Mouse (Mus musculus) layer of hippocampus, postnatal 10 days (tissue): Measurements from ENCODE around the gene Lrmp. TPM values are rescaled to one million over a fixed set of nuclear protein-coding genes. Genes with fewer than 3 reads are reported as not detected.
"Not testable (repeated sequence)": the region's sequence is repeated elsewhere in the genome, so short reads cannot be mapped to it uniquely, and the experiment has no call there.

Experiments
- DNase-seq, 2 experiments: peaks; one replicate each; pipeline ENCODE4 v3.0.0; 2021; ENCODE audit warnings: low spot score in 2 of 2
- long read RNA-seq: library from polyadenylated mRNA; stranded (forward); transcript quantifications from one replicate; pipeline ENCODE4 v2.0.0, GENCODE M21; 2023
- total RNA-seq, 2 experiments: library from RNA; stranded (reverse); gene quantifications; 2 replicates each; pipeline ENCODE4 v1.2.3; 2021

Lrmp gene
- 1 to 10 TPM; 1.8 to 2.6 TPM for total RNA-seq
- long read RNA-seq, result 0 reads

DNA sequence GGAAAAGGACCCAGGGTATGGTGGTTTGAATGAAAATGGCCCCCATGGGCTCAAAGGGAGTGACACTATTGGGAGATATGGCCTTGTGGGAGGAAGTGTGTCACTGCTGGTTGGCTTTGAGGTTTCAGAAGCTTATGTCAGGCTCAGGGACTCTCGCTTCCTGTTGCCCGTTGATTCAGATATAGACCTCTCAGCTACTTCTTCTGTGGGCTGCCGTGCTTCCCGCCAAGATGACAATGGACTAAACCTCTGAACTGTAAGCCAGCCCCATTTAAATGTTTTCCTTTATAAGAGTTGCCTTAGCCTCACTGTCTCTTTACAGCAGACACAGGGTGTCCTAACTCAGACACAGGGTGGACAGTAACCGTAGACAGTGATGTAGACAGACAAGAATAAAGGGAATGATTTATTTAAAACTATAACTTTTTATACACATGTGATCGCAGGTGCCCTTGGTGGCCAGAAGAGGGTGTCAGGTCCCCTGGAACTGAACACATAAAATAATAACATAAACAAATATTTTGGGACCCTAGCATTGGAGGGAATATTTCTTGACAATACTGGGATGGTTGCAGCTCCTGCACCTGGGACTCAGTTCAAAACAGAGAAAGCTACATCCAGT, at the start of gene Lrmp:
Lrmp (plus strand) TSS at position 178 of the 622 bp plus-strand sequence.
- no peak for DNase-seq

DNA sequence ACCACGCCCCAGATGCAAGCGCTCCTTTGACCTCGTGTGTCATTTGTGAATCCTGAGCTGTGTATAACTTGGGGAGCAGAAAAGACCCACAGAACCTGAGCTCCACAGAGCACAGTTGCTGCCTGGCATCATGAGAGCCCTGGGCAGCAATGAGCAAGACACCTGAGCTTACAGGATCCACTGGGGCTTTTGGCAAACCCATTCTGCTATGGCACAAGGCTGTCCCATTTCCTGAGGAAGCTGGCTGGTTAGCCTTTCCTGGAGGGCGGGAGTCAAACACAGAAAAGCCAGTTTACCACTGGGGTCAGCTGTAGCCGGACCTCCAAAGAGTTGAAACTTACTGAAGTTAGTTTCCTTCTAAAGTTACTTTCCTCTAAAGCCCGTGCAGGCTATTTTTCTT, 49.0 kb upstream of the Lrmp start:
- no peak for DNase-seq

DNA sequence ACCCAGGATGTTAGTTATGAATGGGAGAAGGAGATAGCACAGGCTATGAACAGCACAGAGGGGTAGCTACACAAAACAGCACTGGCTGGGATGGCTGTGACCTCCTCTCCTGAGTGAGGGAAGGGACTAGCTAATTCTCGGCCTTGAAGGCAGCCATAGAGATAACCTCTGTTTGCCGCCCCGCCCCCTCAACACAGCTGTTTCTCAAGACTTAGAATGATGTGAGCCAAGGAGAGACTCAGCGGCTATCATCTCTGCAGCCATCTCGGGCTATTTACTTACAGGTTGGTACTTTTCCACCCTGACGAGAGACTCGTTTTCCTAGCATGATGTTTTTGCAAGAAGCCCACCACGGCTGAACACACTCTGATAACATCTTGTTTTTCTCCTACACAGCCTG, 47.8 kb upstream of the Lrmp start:
- DNase-seq, result no peak

DNA sequence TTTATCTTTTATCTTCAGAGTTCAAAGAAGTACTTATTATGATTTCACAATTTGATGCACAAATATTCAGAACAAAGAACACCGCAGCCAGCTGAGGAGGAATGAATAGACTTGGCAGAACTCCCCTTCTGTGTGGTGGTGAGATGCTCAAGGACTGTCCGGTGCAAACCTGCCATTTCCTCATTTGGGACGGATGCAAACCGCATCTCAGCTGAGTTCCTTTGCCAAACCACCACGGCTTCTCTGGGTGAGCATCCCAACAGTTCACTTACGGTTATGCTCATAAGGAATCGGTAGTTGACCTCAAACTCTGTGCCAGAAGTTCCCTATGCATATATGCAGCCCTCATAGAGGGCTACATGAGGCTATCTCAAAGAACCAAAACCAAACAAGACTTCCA, 46.1 kb upstream of the Lrmp start:
- DNase-seq, result no peak

DNA sequence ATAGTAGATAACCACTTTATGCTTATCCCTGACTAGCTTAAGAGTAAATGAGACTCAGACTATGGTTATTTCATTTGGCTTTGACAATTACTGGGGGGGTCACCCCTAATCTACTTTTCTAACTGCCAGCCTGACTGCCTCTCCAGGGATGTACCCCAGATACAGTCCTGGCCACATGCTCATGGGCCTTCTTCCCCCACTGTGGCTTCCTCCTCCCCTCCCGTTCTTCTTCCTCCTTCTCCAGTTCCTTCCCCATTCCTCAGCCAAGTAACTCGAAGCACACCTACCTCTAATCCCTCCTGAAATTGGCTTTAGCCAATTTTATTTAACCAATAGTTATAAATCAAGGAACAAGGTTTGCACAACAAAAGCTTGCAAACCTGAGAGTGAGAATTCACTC, 45.5 kb upstream of the Lrmp start:
- no peak for DNase-seq

DNA sequence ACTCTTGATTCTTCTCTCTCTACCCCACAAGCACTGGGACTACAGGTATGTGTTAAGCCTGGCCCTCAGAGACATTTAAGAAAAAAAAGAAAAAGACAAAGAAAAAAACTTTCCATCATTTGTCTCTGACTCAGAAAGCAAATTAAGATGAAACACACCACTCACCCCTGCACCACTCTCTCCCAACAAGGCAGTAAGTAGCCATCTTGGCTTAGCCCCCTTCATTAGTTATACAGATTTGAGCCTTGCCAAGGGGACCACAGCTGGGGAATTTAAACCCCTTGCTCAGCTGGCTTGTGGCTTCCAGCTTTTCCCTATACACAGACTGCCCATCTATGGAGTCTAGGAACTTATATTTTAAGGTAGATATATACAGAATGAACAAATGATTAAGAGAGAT, 41.0 kb upstream of the Lrmp start:
- DNase-seq, result no peak

DNA sequence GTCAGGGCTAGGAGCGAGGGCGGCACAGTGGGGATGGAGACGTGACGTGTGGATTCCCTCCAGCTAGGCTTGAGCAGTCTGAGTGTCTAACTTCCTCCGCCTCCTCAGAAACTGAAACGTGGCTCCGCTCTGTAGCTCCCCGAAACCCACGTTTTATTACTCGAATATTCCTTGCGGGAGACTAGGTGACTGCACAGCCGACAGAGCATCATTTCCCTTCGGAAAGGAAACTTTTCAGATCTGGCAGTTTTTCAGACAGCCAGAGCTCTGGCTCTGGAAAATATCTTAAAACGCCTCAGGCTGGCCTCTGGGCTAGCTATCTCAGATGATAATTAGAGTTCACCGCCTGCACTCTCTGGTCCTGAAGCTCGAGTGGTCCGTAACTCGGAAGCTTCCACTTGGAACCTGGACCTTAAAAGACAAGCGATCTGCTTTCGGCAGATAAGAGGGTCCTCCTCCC, 40.3 kb upstream of the Lrmp start:
- peak; percentile 14 to 20 for DNase-seq

DNA sequence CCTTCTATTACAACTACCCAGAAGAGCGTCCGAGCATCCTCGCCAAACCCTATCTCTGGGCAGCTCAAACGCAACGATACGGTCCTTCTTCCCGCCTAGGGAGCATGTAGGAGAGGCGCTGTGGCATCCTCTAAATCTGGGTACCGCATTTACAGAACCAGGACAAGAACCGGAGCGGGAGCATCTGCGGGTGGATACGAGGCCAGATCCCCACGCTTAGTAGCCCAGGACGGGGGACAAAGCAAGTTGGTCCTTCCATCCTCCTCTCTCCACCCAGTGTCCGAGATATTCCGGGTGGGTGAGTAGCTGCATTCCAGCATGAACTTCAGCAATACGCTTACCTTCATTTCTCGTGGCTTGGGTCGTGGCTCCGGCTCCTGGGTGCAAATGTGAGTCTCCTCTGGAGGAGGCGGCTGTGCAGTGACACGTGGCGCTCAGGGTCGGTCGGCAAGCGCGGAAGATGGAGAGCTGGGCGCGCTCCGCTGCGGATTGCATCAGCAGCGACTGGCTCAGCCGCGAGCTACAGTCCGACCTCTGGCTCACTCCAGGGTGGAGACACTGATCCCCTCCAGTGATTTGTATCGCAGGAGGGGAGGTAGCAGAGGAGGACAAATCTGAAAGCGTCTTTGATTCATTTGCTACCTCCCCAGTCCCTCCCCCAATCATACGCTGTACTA, 39.8 kb upstream of the Lrmp start, which contains the start of gene Bcat1:
Bcat1 (minus strand) TSS at position 637 of the 677 bp plus-strand sequence.
- DNase-seq, result peak; percentile 23 to 46

DNA sequence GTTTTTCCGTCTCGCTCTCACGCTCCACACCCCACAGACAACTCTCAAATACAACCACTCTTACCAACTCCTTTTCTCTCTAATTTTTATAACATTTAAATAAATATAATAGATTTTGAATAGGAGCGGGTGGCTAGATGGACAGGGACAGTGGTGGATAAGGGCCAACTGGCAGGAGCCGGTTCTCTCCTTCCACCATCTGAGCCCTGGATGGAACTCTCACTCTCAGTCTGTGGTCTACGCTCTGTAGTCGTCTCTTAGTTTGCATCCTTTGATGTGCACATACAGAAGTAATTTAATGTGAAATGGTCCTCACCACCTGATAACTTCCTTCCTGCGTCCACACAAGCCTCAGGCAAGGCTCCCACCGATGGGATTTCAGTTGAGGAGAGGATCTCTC, 39.2 kb upstream of the Lrmp start:
- DNase-seq, result no peak

DNA sequence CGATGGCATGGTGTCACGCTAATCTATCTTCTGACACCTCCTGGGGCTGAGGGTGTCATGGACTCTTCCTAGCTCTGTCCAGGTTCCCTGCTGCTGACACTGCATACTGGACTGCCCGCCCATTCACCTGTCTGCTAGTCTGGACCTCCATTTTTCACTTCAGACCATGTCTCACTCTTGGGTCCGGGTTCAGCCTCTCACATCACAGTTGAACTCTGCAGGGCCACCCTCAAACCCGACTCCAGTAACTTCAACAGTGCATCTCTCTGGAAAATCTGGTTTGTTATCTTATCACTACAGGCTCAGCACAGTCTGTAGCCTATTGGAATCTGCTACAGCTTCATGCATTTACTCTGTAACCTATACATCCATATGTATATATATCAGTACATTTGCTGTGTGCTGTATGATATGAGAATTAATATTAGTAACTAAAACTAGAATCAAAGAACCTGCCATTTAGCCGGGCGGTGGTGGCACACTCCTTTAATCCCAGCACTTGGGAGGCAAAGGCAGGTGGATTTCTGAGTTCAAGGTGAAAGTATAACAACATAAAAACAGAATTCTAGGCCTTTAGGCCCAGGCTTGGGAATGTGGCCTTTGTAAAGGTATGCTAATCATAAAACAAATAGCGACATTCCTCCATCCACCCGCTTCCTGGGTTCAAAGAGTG, 36.2 kb upstream of the Lrmp start:
- no peak for DNase-seq

DNA sequence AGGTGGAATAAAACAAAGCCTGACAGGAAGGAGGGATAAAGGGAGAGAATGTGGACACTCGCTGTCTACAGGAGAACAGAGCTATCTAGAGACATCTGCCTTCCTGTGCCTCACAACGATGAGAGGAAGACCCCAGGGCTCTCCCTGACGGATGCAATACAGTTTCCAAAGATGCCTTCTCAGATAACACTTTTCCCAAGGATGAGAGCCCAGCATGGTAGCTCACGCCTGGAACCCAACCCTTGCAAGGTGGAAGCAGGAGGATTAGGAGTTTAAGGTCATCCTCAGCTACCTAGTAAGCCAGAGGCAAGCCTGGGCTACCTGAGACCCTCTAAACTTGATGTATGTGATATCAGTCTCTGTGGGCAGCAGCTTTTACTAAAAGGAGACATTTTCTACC, 33.7 kb upstream of the Lrmp start:
- DNase-seq, result no peak

DNA sequence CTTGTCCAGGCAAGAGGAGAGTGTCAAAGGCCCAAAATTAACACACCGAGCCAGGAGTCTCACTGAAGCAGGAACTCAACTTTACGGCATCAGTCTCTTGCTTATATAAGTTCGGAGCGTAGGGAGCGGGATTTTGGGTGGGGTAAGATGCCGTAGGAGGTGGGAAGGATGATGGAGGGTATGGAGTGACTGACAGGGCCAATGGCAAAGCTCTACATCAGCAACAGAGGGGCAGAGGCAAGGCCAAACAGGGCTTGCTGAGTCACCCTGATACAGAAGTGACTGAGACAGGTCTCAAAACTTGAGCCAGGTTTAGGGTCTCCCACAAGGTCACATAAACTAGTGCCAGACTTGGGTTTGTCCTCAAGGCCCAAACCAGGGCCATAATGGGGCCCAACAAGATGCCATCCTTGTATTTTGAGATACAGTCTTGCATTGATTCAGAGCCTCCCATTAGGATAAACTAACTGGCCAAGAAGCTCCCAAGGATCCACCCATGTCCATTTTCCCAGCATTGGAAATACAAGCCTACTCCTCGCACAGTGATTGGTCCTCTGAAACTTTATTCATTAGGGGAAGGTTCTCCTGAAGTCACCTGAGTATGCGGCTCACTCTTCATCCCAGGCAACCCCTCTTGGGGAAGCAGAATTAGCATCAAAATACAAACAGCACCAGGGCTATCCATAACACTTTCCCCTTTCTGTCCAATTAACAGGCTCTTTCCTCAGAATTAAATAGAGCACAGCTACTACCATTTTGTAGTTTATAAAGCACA, 30.9 kb upstream of the Lrmp start:
- DNase-seq, result no peak

DNA sequence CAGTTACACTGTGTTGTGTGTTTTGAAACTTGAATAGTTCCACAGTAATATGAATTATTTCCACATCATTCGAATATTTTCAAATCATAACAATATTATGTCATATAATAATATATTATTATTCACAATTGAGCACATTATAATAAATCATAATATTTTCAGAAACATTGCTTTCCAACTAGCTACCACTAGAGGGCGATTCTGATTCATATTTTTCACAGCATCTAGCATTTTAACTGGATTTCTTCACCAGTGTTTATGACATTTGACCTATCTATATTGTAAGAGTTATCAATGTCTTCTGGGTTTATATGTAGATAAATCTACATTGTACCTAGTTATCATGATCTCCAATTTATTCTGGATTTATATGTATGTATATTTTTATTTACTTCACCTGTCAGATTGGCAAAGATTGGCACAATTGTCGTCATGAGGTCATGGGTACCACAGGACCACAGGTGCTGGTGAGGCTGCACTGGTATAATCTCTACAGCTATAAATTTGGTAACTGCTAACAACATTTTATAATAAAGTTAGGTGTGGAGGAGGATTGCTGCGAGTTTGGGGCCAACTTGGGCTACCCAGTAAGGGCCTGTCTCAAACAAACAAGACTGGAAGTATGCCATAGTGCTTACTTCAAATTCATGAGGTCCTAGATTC, 26.9 kb upstream of the Lrmp start:
- no peak for DNase-seq

DNA sequence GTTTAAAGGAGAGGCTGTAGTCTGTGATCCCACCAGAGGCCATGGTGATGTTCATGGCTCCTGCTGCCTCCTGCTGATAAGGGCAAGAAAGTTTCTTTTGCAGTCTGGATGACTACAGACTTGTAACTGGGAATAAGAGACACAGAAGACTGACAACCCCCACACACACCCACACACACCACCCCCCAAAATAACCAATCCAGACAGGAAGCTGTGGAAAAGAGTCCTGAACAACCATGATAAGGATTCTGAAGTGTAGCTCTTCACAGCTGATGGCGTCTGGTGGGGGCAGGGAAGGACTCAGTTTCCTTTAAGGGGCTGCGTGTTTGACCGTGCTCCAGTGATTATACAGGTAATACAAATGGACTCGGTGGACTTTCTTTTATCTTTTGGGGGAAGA, 26.1 kb upstream of the Lrmp start:
- DNase-seq, result no peak

DNA sequence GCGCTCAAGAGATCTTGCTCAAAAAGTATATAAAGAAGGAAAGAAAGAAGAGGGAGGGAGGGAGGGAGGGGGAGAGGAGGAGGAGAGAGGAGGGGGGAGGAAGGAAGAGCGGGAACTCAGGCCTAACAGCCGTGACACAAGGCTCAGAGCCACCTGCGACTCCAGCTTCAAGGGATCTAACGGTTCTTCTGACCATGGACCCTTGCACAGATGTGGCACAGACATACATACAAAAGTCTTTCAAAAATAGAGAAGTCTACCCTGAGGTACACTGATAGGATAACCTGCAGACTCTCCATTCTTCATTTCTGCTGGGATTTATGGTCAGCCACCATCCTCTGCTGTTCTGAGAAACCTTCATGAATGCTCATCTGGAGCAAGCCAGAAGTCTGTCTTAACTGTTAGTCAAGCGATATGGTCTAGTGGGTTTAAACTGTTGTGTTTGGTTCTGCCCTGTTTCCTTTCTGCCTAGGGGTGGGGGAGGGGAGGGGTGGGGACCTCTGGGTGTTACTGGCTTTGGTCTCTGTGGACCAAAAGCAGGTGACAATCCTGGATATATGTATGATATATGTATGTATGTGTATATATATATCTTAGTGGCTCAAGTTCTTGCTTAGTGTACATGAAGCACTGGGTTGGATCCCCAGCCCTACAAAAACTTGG, 25.1 kb upstream of the Lrmp start:
- no peak for DNase-seq

DNA sequence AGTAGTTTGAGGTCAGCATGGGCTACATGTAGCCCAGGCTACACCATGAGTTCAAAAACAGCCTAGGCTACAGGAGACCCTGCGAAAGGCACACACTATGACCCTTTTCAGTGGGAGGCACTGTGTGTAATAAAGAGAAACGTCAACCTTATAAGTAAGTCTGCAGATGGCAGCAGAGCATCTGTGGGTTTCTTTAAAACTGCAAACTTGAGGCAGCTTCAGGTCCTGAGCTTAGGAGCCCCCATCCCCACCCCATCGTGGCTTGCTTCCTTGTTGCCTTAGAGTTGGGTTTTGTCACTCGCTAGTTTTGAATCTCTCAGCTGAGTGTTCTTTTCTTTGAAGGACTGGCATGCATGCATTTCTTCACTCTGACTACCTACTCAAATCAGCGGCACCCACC, 24.5 kb upstream of the Lrmp start:
- no peak for DNase-seq

DNA sequence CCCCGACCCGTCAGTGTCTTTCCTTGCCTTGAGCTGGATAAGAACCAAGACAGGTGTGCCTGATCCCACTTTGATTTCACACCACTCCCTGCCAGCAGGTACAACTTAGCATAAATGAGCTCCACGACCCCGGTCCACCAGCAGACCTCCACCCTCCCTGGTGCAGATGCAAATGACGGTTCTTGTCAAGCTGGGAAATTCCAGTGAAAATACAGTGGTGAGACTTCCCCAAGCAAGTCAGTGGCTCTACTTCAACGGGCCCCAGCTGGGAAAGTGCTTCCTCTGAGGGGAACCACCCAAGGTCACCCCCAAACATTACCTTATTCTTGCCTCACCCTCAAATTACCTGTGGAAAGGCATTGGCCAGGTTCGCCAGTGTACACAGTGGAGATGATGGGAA, 23.5 kb upstream of the Lrmp start:
- no peak for DNase-seq

DNA sequence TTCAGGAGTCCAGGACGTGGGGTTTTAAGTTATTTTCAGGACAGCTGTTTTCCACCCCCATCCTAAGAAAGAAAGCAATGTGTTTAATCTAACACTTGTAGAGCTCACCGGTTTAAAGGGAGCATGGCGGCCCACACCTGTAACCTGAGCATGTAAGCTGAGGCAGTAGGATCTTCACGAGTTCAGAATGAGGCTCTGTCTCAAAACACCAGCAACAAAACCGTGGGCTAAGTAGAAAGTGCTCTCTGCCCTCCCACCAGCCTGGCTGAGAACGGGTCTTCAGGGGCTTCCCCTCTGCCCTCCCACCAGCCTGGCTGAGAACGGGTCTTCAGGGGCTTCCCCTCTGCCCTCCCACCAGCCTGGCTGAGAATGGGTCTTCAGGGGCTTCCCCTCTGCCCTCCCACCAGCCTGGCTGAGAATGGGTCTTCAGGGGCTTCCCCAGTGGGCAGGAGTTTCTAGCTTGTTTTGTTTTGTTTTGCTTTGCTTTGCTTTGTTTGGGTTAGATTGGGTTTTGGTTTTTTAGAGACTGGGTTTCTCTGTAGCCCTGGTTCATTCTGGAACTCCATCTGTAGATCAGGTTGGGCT, 22.3 kb upstream of the Lrmp start:
- DNase-seq, result not testable (repeated sequence)

DNA sequence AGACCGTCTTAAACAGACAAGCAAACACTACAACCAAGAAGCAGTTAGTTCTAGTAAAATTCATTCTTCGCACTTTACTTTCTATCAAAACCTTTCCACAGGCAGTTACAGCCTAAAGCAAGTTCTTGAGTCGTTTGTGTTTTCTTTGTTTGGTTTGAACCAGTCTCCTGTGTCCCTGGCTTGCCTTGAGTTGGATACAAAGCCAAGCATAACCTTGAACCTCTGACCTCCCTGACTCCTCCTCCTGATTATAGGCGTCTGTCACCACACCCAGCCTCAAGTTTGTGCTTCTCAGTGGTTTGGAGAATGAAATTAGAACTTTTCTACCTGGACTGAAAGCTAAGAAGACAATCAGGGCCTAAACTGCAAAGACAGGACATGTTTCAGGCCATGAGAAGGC, 21.0 kb upstream of the Lrmp start:
- DNase-seq, result no peak

DNA sequence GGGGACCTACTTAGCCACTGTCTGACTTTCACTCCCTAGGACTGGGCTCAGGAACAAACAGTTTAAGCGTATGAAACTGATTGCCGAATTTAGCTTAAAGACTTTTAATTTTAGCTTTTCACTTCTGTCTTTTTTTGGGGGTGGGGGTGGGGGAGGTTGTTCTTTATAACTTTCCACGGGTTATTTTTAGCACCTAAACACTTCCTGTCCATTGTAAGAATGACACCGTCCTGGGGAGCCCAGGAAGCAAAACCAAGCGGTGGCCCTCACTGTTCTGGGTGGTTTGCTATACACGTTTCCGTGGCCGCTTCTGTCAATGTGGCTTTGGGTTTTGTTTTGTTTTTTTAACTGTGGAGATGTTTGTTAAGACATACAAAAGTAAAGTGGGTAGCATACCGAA, 14.5 kb upstream of the Lrmp start:
- no peak for DNase-seq
